Mouse (Mus musculus) thymus, adult 18-20 months (tissue): ENCODE measurements around the gene Nktr.

ENCODE experiments used
- DNase-seq, 2 experiments: peaks; one replicate each; pipeline ENCODE4 v3.0.0; 2022; ENCODE audit warnings: mixed read lengths in 2 of 2

Nktr gene

DNA sequence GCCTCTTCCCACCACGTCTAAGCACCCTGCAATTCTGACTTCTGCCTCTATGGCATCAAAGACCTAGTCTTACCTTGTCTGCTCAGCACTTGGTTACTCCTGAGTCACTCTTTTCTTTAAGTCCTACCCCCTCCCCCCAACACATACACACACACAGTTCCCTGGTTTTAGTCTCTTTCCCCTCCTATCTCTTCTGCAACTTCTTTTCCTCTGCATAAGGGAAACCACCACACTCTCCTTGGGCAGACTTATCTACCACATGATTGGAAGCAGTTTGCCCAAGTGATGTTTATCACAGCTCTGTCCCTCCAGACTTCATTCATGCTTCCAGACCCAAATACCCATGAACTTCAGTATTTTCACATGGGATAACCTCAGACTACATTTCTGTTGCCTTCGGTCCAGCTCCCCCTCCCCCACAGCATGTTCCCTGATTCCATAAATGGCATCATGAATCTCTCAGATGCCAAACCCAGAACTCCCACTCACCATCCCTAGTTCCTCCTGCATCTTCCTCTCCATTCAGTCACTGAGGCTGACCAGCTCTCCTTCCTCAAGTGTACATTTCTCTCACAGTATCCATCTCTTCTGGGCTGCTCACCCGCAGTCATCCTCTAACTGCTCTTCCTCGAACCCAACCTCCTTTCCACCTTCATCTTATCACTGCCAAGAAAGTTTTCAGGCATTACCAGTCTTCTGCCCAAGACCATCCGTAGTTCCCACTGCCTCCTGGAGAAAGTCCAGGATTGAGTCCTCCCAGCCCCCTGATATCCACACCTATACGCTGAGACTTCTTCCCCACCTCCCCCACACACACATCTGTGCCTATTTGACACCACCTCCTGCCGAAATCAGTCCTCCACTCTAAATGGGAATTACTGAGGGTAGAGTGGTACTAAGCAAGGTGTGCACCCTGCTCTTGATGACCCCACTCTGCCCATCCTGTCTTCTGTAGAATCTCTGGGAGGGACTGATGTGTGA lies 10.2 kb upstream of the Nktr start:
- no peak for DNase-seq

DNA sequence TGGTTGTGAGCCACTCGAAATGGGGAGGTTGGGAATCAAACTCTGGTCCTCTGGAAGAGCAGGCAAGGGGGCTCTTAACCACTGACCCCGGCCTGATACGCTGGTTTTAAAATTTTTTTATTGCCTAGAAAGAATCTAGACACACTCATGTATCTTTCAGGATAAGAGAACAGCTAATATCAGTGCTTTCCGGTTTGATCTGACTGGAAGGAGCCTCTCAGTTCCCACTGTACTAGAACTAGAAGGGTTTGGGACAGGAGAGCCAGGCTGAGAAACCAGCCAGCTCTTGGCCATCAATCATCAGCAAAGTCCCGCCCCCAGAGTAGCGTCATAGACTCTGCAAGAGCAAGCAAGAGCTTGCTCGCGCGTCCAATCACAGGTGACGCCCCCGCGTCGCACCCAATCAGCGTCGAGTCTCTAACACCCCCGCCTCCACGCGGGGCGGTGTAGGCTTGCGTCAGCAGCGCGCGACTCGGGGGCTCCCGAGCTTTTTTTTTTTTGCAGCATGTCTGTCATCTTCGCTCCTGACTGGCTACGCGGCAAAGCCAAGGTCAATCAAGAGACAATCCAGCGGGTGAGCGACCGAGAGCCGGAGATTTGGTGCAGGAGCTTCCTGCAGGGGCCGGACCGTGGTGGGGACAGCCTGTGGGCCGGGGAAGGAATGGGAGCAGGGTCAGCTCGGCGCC lies 8.9 kb upstream of the Nktr start, which contains the start of gene Ss18l2:
Ss18l2 (plus strand) TSS at position 432 of the 686 bp plus-strand sequence.
- DNase-seq = peak; percentile 93 to 96

DNA sequence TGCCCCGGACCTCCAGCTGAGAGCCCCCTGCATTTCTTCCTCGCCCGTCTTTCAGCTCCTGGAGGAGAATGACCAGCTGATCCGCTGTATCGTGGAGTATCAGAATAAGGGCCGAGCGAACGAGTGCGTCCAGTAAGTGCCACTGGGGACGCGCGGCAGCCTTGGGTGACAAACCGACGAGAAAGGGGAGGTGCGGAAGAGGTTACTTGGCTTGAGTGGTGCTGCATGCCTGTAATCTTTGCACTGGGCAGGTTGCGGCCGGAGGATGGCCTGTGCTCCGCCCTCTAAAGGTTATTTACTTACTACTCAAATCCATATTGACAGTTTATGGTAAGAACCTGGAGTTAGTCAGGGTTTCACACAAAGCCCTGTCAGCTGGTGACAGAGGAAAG lies 8.4 kb upstream of the Nktr start:
- DNase-seq = no peak

GRCm38 (mm10) chr9:121717048-121717447 lies 1.9 kb upstream of the Nktr start:
- no peak for DNase-seq

DNA sequence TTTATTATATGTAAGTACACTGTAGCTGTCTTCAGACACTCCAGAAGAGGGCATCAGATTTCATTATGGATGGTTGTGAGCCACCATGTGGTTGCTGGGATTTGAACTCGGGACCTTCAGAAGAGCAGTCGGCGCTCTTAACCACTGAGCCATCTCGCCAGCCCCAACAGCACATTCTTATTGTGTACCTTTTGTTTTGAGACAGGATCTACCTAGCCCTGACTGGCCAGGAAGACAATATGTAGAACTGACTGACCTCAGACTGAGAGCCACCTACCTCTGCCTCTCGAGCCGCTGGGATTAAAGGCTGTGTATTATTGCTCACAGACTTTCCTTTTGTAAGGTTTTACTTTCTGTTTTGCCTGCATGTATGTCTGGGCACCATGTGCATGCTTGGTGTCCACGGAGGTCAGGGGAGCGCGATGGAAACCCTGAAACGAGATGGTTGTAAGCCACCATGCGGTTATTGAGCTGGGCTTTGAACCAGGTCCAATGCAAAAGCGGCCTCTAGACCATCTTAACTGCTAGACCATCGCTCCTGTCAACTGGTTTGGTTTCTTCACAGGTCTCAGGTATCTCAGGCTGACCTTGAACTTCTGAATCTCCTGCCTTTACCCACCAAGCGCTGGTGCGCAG lies 781 bp upstream of the Nktr start:
- no peak for DNase-seq

DNA sequence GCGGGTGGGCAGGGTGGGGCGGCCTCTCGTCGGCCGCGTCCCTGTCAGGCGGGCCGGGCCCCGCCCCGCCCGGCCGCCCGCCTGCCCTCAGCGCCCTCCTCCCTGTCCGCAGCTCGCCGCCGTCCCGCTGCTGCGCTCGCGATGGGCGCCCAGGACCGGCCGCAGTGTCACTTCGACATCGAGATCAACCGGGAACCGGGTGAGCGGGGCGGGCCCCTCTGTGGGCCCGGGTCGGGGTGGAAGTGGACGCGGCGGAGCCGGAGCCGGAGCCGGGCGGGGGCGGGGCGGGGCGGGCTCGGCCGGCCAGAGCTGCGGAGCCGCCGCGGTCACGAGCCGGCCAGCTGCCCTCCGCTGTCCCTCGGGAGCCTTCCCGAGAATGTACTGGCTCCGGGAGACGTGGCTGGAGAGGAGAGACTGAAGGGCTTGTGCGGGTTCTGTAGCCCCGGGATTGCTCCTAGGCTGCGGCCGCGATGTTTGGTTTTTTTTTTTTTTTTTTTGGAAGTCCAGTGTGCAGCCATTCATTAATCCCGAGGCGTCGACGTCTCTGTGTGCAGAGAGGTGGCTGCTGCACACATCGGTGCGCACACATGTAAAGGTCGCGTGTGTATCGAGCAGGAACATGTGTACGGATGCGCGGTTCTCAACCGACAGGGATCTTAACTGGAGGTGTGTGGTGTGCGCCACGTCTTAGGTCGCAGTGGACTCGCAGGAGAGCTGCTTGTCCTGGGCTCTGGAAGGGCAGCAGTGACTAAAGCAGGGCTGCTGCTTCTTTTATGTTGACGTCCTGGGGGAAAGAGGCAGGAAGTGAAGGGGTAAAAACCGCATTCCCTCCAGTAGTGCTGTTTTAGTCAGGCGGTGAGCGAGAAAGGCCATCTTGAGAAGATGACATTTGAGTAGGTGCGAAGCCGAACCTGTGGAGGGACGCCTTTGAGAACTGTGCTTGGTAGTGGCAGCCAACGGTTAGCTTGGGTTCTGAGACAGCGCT lies 670 bp downstream of the Nktr start:
- DNase-seq = peak in 1 of 2 experiments; percentile 33

GRCm38 (mm10) chr9:121740490-121740889 lies 21.5 kb downstream of the Nktr start:
- no peak for DNase-seq

- DNase-seq = no peak
Observed at GRCm38 (mm10) chr9:121741168-121741567, 22.2 kb downstream of the Nktr start.

GRCm38 (mm10) chr9:121744051-121744450 lies 25.1 kb downstream of the Nktr start:
- DNase-seq = no peak

- DNase-seq = no peak
Observed at GRCm38 (mm10) chr9:121752774-121753173, 33.8 kb downstream of the Nktr start.

DNA sequence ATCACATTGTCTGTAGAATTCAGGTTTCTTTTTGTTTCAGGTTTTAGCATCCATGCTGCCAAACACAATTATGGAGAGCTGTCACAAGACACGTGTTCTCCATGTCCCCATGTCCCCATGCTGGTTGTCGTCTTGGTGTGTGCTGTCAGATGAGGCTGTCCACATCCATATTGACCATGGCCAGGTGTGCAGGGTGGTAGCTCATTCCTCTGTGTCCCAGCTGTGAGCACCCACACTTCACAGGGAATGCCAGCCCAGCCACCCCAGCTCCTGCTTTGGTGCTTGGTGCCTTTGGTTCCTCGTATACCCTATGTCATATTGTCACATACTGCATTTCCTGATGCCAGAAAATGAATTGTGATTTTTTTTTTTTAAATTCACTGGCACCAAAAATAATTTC lies 35.7 kb downstream of the Nktr start:
- DNase-seq = no peak

DNA sequence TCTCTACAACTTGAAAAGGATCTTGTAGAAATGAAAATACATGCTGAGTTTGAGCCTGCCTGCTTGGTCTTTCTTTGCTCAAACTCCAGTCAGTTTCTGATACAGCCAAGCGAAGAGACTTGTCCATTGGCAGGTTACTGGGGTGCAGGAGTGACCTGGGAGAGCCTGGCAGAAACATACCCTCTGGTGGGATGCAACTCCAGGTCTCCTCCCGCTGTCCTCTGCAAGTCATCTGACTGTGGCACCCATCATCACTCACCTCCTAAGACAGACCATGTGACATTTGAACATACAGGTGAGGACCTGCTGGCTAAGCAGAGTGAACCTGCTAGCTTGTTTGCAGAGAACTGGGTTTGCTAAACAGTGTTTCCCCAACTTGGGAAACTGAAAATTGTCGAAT lies 37.8 kb downstream of the Nktr start:
- no peak for DNase-seq

GRCm38 (mm10) chr9:121757432-121757831 lies 38.5 kb downstream of the Nktr start:
- no peak for DNase-seq

- no peak for DNase-seq
Observed at GRCm38 (mm10) chr9:121757835-121758814, 39.2 kb downstream of the Nktr start.

GRCm38 (mm10) chr9:121759091-121760081 lies 40.4 kb downstream of the Nktr start, which contains the start of gene Zfp651:
TSS of gene Zfp651 (plus strand) at chr9:121759330.
- no peak for DNase-seq

DNA sequence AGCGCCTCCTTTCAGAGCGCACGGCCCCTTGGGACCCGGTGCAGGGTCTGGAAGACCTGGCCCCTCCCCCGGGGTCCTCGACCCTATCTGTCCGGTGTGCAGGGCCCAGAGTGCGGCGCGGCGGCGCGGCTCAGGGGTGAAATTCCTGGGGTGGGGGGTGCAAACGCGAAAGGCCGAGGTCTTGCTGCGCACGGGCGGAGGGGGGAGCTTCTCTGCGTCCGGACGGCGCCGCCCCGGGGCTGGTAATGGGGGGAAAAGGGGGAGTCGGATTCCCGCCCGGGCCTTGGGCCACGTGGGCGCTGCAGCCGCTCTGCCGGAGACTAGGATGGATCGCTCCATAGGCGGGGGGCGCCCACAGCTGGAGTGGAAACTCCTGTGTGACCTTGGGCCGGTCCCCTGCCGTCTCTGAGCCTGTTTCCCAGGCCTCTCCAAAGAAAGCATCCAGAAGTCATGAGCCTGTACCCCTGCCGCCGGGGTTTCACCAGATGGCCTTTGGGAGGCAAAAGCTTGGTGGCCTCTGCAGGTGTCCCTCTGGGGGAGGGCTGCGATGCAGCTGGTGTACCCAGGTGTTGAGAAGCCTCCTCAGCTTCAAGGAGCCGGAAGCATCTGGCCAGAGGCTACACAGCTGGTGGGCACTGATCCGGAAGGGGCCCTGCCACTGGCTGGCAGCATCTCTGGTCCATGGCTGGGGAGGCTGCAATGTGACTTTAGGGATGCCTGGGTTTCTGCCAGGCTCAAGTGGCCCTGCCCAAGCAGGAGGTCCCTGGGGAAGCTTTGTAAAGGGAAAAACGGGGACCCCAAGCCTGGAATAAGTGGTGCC lies 41.5 kb downstream of the Nktr start:
- DNase-seq = peak in 1 of 2 experiments; percentile 40

GRCm38 (mm10) chr9:121761091-121761665 lies 42.2 kb downstream of the Nktr start:
- no peak for DNase-seq

GRCm38 (mm10) chr9:121761787-121762186 lies 42.8 kb downstream of the Nktr start:
- DNase-seq = no peak
